Mouse (Mus musculus): Measurements from ENCODE around the gene Lemd1.
"Not testable (repeated sequence)": the region's sequence is repeated elsewhere in the genome, so short reads cannot be mapped to it uniquely, and the experiment has no call there.

Lemd1 gene

DNA sequence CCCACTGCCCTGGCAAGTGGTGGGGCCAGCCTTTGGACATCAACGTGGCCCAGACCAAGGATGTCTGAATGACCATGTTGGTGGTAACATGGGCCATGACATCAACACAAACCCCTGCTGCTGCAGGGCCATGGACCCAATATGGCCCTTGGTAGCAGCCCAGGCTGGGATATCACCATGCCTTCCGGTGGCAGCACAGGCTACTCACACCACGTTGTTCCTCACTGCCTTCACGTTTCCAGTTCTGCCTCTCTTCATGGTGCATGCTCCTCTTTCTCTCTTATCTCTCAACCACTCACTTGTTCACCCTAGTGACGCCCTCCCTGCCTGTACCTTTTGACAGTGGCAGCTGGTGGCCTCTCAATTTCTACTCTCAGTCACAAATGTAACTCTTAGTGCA is 53.8 kb downstream of the Lemd1 start:
- DNase-seq (ENCODE audit: low spot score in 2 of 2), result no peak

DNA sequence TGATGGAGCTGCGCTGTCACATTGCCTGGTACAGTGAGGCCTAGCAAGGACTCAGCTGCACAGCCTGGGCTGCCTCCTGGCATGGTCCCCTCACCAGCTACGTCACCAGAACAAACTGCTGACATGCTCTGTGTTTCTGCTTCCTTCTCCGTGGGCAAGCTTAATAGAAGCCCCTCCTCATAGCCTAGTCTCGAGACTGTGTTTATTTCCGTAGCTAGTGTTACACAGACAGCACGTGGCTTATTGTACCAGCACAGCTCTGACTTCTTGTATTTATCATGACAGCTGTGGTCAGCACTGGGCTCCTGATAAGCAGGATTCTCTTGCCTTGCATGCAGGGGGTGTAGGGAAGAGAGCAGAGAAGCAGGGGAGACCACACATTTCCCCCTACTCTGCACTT is 54.9 kb downstream of the Lemd1 start:
- DNase-seq (ENCODE audit: low spot score in 2 of 2), result no peak

DNA sequence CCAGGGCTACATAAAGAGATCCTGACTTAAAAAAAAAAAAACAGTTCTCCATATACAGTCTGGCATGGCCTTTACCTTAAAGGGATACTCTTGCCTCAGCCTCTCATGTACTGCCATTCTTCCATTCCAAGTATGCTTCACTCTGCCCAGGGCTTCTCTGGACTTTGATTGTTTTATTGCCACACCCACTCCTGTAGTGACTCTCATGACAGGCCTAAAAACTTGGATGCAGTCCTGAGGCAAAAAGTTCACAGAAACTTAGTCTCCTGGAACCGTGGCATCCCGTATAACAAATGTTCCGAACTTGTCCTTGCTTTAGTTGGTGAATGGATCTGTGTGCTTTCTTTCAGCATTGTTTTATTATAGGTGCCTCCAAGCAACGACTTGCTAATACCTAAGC is 55.4 kb downstream of the Lemd1 start:
- DNase-seq (ENCODE audit: low spot score in 2 of 2), result no peak

DNA sequence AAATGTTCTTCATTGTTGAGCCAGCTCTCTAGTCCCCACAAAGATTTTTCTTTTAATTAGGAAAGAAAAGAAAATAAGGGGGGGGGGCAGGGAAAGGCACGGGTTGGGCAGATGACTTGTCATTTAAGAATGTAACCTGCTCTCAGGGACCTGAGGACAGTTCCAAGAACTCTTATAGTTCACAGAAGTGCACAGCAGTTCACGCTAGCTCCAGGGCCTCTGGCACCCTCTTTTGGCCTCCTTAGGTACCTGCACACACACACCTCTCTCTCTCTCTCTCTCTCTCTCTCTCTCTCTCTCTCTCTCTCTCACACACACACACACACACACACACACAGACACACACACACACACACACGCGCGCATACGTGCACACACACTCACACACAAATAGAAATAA is 63.2 kb downstream of the Lemd1 start:
- DNase-seq (ENCODE audit: low spot score in 2 of 2), result no peak

DNA sequence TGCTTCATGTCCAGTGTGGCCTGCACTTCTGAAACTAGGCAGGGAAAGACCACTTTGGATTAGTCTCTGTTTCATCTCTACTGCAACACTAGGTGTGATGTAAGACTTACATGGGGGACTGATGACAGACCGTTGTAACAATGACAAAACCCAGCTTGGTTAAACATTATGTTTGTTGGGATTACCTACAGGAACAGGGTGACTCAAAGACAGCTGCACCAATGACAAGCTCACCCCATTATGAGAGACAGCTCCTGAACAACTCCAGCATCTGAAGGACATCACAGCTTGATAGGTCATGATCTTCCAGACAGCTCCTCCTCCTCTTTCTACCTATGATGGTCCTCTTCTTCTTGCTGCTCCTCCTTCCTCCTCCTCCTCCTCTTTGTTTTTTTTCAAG is 69.1 kb downstream of the Lemd1 start:
- no peak for DNase-seq (ENCODE audit: low spot score in 2 of 2)

DNA sequence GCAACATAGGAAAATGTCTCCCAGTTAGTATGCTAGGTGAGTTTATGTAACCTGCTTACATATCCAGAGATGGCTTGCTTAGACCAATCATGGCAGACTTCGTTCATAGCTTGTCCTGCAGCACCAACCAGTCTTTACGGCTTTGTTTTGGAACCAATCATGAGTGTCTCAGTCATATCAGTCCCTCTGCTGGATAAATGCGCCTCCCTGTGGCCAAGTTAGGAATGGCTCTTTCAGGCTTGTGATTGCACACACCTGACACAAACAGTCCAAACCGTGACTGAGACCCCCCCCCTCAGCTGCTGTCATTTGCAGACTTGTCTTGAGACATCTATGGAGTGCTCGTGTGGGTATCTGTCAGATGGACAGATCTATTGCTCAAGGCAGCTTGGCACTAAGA is 69.8 kb downstream of the Lemd1 start:
- DNase-seq (ENCODE audit: low spot score in 2 of 2), result no peak

DNA sequence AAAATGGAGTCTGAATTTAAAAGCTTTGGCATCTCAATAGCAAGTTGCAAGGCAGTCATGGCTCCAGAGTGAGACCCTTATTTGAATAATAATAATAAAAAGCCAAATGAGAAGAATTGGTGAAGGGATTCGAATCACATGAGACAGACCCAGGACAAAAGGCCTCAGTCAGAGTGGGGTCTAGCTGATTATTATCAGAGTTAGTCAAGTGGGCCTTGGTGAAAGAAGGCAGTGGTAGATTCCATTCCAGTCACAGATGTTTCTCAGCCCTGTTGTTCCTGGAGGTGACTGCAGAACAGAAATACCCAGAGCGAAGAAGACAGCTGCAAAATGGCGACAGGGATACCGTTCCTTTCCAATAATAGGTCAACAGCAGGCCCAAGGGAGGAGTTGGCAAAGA is 72.4 kb downstream of the Lemd1 start:
- no peak for DNase-seq (ENCODE audit: low spot score in 2 of 2)

DNA sequence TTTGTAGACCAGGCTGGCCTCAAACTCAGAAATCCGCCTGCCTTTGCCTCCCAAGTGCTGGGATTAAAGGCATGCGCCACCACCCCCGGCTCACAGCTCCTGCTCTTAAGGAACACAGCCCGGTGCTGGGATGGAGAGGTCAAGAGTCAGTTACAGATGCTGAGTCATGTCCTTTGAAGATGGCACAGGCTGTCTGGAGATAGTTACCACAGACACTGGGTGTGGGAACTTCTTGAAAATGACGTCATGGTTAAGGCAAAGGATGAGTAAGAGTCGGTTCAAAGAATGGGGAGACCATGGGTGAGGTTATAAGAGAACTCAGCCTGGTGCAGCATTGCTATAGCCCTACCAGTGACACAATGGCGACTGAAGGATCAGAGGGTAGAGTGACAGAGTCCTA is 73.3 kb downstream of the Lemd1 start:
- no peak for DNase-seq (ENCODE audit: low spot score in 2 of 2)

DNA sequence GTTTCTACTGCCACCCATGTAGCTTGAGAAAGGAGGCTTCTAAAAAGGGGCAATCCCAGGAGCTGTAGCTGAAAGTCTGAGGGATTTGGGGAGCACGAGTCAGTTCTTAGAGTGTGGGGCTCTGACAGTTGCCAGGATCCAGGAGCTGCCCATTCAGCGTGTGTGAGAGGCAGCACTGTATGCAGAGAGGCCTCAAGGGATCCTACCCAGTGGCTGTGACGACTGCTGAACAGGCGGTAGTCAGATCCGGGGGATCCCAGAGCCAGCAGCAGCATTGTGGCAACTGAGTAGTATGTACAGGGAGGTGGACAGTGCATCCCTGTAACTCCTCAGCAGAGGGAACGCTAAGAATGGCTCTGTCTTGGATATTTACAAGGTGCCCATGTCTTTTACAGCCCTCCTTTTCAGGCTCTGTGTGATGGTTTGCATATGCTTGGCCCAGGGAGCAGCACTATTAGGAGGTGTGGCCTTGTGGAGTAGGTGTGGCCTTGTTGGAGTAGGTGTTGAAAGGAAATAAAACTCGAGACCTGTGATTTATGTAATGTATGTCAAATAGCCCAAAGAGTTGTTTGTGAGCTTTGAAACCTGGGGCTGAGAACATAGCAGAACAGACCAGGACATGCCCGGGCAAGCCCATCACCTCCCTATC is 74.1 kb downstream of the Lemd1 start:
- DNase-seq (ENCODE audit: low spot score in 2 of 2), result no peak

DNA sequence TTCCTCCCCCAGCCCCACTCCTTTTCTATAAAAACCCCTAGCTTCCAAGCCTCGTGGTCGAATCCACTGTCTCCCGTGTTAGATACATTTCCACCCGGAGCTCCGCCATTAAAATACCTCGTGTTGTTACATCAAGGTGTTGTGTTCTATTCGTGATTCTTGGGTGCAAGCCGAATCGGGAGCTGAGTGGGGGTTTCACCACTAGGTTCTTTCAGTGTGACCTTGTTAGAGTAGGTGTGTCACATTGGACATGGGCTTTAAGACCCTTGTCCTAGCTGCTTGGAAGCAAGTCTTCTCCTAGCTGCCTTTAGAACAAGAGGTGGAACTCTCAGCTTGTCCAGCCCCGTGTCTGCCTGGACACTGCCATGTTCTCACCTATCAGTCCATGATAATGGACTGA is 74.7 kb downstream of the Lemd1 start:
- no peak for DNase-seq (ENCODE audit: low spot score in 2 of 2)

DNA sequence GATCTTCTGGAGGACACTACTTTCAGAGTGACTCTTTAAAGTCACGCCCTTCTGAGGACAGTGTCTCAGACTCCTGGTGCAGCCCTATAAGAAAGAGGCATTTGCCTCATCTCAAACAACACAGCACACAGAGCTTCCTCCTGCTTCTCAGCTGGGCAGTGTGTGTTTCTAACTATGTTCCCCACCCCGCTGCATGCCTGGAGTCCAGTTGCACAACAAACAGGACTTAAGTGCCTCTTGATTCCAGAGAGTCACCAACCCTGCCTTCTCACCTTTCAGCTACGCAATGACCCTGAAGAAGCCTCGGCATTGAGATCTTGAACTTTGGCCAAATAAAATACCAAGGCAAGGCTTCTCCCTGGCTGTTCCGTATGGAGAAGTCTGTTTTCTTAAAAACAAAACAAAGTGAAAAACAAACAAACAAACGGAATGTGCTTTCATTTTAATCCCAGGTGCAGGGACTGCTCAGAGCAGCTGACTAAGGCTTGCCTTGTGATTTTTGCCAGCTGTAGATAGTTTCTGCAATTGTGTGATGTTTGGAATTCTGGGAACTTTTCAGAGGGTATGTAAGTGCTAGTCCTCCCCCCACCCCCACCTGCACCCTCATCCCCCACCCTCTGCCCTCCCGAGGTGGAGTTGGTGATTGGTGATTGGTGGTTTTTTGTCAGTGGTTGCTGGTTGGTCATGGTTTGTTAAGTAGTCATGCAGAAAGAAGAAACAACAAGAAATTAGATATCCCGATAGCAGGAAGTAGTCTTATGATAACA is 75.7 kb downstream of the Lemd1 start:
- no peak for DNase-seq (ENCODE audit: low spot score in 2 of 2)

DNA sequence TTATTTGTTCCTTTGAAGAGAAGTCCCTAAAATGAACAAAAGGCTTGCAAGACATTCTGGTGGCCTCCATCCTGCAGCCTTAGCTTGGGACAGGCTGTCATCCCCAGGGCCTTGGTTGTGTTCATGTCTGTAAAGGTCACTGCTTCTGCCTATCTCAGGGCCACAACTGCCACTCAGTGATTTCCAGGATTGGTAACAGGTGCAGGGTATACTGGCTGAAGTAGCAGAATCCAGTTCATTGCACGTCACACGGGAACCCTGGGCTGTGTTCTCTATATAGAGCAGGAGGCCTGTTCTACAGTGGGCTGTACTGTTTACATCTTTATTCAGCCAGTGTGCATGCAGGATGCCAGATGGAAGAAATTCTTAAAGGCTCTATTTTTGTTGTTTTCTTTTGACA is 76.7 kb downstream of the Lemd1 start:
- DNase-seq (ENCODE audit: low spot score in 2 of 2), result no peak

DNA sequence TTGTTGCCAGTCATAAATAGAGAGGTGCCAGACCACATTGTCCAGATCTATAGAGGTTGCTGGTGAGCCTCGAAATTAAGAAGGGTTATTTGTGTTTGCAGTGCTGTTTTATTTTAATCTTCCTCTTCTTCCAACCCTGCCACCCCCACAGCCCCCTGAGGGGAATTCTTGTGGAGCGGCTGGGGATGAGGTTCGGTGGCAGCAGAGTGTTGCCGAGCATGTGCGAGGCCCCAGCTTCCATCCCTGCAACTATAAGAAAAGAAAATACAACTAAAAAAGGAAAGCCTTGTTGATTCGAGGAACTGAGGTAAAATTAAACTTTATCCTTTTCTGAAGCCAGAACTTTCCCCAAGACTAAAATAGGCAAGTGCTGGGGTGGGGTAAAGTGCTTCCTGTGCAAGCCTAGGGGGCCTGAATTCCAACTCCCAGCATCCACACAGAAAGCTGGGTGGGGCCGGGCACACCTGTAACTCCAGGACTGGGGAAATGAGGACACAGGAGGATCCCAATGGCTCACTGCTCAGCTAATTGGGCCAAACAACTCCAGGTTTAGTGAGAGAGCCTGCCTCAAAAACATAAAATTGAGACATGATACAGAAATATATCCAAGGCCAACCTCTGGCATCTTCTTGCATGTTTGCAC is 77.3 kb downstream of the Lemd1 start:
- no peak for DNase-seq (ENCODE audit: low spot score in 2 of 2)

DNA sequence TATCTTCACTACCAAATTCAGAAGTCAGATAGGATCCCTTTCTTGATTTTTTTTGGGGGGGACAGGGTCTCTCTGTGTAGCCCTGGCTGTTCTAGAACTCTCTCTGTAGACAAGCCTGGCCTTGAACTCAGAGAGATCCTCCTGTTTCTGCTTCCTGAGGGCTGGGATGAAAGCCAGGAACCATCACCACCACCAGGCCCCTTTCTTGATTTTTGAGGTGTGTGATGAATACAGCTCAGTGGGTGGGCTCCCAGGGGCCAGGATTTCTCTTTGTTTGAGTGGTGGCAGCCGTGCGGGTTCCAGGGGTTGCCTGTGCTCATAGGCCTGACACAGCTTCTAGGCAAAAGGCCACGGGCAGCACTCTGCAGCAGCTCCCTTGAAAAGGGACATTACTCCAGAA is 80.0 kb downstream of the Lemd1 start:
- no peak for DNase-seq (ENCODE audit: low spot score in 2 of 2)

DNA sequence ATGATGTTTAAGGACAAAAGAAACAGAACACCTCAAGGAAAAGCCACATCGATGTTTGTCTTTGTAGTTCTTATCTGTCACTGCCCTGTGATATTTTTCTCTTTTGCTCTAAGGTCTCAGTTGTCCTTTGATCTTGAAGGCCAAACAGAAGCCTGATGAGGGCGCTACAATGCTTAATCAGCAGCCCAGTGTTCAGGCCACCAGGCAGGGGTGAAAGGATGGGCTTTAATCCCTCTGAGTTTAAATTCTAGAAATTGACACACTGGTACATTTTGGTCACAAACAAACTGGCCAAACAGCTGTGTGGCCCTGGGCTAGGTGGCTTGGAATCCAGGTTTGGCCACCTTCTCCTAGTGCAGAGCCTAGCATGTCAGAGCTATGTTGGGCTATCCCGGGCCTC is 85.5 kb downstream of the Lemd1 start:
- DNase-seq (ENCODE audit: low spot score in 2 of 2), result no peak

DNA sequence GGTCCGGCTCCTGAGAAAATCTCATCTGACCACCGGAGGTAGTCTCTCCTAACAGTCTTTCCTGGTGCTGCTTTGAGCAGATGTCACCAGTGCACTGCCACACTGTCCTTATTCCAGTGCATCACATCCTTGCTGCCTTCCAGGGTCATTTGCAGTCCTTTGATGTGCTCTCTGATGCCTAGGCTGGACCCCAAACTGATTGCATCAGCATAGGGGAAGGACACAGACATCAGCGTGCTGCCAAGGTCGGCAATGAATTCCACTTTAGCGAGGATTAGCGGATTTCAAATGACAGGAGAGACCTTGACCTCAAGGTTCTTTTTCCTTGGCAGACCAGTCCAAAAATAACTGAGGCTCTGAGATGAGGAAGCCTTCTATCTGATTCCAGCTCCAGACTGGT is 85.9 kb downstream of the Lemd1 start:
- no peak for DNase-seq (ENCODE audit: low spot score in 2 of 2)

DNA sequence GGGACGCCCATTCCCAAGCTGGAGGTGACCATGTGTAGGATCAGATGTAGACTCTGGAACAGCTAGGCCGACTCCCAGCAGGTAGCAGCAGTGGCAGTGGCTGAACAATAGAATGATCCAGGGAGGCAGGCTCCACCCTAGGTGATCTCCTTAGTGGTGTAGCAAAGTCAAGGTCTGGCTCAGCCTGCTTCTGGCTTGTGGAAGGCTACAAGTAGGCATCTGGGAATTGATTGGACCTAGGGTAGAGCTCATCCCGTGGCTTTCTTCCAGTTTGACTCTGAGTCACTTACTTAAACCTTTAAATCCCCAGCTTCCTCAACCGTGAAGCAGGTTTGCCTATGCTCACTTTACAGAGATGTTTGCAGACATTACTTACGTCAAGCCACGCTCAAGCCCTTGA is 89.4 kb downstream of the Lemd1 start:
- not testable (repeated sequence) for DNase-seq (ENCODE audit: low spot score in 2 of 2)

DNA sequence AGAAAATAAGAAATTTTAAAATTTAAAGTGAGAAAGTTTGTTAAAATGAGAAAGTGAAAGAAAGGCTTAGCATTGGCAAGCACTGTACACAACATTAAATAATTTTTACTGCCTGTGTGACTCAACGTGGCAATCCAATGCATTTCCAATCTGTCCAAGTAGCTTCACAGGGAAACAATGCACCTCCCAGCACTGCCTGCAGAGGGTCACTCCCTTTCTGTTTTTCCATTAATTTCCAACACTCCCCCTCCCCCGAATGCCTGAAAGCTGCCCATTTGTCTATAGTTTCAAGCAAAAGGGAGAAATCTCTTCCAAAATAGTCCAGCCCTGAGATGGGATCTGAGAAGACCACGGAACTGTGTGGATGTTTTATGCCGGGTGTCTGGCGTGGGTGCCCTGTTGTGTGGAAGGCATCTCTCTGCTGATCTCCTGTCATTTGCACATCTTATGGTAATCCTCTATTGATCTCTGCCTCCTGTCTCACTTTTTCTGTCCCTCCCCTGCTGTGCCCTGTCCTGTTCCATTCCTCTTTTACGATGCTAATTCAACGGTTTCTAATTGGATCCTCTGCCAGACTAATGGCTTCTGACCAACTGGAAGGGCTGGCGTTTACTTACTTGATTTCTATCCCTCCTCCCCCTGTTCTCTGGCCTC is 90.4 kb downstream of the Lemd1 start:
- DNase-seq (ENCODE audit: low spot score in 2 of 2), result no peak

DNA sequence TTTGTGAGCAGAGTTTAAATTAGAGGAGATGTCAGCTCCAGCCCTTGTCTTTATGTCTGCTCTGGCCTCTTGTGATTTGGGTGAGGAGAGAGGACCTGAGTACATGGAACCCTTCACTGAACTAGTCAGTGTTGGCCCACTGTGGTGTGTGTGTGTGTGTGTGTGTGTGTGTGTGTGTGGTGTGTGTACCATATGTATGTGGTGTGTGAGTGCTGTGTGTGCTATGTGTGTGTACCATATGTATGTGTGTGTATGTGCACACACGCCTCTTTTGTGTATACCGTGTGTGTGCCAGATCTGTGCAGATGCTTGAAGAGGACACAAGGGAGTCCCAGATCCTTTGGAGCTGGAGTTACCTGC is 90.9 kb downstream of the Lemd1 start:
- DNase-seq (ENCODE audit: low spot score in 2 of 2), result no peak

DNA sequence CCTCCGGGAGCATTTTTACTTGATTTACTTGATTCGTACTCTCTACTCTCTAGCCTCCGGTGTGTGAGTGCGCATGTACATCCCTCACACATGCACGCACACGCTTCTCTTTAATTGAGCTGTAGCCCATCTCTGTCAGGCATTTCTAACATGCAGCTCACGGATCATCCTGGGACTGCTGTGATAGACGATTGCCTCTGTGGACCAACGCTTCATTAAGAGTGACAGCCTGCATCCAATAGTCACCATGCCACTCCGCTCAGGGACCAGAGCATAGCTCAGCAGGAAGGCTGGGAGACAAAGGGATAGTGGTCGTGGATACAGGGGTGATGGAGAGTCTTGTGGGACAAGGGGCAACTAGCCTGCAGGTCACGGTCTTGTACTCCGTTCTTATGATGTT is 91.8 kb downstream of the Lemd1 start:
- DNase-seq (ENCODE audit: low spot score in 2 of 2), result no peak

DNA sequence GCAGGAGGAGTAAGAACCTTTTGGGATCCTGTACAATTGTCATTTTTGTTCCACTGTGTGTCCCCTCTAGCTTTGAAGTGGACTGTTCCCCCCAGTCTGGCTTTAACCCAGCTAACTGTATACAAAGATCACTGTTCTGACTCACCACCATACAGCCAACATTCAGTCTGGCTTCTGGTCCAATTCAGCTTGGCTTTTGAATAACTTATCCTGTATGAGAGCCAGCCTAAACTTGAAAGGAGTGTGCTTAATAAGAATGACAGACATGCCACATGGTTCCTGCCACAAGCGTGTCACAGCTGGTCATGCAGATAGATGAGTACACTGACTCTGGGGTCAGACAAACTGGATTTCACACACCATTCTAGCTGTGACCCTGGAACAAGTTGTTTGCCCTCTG is 95.5 kb downstream of the Lemd1 start:
- DNase-seq (ENCODE audit: low spot score in 2 of 2), result no peak

DNA sequence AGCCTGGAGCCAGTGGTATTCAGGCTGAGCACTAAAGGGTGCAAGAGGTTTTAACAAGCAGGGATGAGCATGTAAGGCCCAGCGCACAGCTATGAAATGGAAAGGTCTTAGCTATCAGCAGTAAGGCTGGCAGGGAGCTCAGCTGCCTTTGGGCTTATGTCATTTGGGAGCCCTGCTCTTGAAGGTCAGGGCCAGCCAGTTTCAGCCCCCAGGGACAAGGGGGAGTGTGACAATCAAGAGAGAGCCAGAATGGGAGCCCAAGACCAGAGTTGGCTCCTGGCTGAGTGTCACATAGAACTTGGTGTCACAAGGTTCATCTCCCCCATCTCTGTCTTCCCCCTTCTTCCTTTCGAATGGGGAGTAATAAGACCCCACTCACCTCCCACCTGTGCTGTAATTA is 96.2 kb downstream of the Lemd1 start:
- DNase-seq (ENCODE audit: low spot score in 2 of 2), result no peak

DNA sequence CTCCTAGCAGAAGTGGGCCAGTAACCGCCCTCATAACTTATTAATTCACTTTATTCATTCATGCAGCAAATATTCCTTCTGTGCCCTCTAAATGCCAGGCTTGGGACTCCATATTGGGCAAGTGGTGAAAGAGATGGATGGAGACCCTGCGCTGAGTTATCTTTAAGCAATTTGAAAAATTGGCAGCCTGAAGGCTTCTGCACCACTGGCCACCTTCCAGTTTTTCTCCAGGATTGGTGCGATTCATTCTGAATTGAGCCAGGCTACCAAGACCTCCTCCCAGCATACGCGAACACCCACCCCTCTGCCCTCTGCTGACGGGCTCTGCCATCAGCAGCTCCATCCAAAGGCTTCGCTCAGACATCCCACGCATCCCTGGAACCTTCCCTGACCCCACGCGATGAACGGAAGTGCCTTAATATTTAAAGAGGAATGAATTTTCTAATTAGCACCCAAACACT is 96.8 kb downstream of the Lemd1 start:
- no peak for DNase-seq (ENCODE audit: low spot score in 2 of 2)

Measured in spleen, postnatal 4 days (tissue).